ENCODE assay signal across 11 mouse cellular contexts in the genomic region with DNA sequence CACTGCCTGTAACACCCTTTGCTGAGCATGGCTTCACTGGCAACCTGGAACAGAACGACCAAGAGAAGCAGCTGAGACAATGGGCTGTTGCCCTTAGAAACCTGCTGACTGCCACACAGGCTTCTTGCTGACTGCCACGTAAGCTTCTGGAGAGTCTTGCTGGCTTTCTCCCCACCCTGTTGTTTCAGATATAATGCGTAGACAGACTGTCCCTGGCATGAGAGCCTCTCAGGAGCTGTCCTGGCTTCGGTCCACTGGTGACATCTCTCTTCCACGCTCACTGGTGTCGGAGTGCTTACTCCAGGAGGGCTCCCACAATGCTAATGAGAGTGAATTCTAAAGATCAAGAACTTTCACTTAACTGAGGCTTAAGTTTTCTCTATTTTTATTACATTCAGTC.
"Had no signal": no experiment of that assay in that cellular context is flagged by ENCODE, and none has a peak within 500 bp of the region (broad histone marks: within the 10 kb centered on the region; RNA-seq: fewer than 3 reads in every experiment).

No protein-coding gene starts in this region.

- H3K9me3 ChIP-seq: limb, embryonic 13.5 days; liver, embryonic 15.5 days; midbrain, embryonic 10.5 days; neural tube, embryonic 12.5 days had no signal

- H3K4me1 ChIP-seq: limb, embryonic 13.5 days; liver, embryonic 15.5 days; midbrain, embryonic 10.5 days; neural tube, embryonic 12.5 days had no signal

- H3K4me3 ChIP-seq: limb, embryonic 13.5 days; liver, embryonic 15.5 days; midbrain, embryonic 10.5 days; neural tube, embryonic 12.5 days had no signal

- H3K27ac ChIP-seq: limb, embryonic 13.5 days; liver, embryonic 15.5 days; midbrain, embryonic 10.5 days; neural tube, embryonic 12.5 days had no signal

- DNase-seq: kidney, postnatal 25 days; left cerebral cortex, postnatal 4 days; lung, adult 2 months; lung, postnatal 36 days; midbrain, embryonic 14.5 days; right cerebral cortex, postnatal 14 days; thymus, postnatal 36 days had no signal

- H3K36me3 ChIP-seq: liver, embryonic 15.5 days had no signal

- H3K27me3 ChIP-seq: limb, embryonic 13.5 days; liver, embryonic 15.5 days; neural tube, embryonic 12.5 days had no signal
